Mouse (Mus musculus): ENCODE results near the gene Gpank1. TPM values are rescaled to one million over a fixed set of nuclear protein-coding genes. Genes with fewer than 3 reads are reported as not detected.
A peak's percentile ranks its signal among the peaks of the same experiment; 100 is the strongest.

Gene Gpank1
- polyA plus RNA-seq, 1 experiment from 2014 or later = 28.9 TPM

DNA sequence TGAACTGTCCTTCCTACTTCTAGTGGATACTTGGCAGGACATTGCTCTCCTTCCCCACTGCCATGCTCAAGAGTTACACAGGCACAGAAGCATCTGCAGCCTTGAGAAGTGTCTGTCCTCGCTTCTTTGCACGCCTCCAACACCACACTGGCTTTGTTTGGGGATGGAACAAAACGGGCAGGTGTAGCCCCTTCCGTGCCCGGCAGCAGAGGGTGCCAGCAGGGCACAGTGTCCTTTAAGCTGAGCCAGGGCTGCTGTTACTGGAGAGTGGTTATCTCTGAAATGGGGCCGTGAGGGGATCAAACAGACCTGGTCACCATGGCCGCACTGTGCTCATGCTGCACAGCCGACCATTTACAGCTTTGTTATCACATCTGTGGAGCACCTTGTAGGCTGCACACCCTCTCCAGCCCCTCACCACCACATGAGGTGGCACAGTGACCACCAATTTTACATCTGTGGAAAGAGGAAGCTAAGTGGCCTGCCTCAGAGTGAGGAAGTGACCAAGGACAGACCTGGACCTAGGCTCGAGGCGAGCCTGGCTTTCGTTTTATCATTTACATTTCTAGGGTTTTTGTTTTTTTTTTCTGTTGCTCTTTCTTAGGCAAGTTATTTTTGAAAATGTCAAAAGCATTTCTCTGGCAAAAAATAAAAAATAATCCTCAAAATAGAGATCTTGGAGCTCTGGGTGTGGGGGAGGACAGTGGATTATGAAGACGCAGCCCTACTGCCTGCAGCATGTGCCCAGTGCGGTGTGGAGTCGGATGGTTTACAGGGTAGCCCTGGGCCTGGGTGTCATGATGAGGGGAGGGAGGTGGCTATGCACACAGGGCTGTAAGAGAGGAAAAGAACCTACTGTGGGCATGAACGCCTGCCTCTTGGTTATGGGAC is 26.5 kb upstream of the Gpank1 start:
- Histone ChIP-seq H3K36me3 (ENCODE audit: control insufficient read depth, insufficient read depth, low read length) (peaks cover 13% of the 10 kb centered on the region), H3K27me3 (ENCODE audit: control insufficient read depth, insufficient read depth, low read length) (no peaks in the 10 kb centered on the region), H3K4me2 (ENCODE audit: low read depth) (no peak overlapping the region), H3K9ac (ENCODE audit: low read length) (no peak overlapping the region), H3K4me1 (ENCODE audit: control insufficient read depth, insufficient read depth, low read length) (peaks cover 6% of the 10 kb centered on the region; the same call in 1 of the 2 replicates), H3K9me3 (ENCODE audit: control insufficient read depth, low read length) (no peaks in the 10 kb centered on the region), H3K4me3 (ENCODE audit: low read depth, low read length) (no peak overlapping the region), H3K27ac (ENCODE audit: low read depth, low read length) (no peak overlapping the region)
- WGBS = 92% methylated on average over 15 of the region's 15 CpGs
- ATAC-seq (ENCODE audit: insufficient read depth, low FRiP score, low TSS enrichment) = no peak
- no peak for DNase-seq (ENCODE audit: low spot score)

DNA sequence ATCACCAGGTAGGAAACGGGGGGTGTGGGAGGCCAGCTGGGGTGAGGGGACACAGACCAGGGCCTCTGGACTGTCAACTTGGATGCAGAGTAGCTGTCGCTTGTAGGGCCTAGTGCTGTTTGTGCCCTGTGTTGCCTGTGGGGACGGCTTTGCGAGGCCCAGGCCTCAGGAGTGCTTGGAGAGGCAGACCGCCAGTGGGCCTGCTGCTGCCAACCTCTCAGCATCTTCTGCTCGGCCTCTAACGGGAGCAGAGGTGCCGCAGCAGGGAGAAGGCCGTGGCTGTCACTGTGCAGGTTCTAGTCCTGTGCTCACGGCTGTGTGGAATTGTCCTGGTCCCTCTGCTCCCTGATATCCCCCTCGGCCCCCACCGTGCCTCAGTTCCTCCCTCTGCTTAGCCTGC is 24.7 kb upstream of the Gpank1 start:
- no peak overlapping the region for H3K4me2 ChIP-seq (ENCODE audit: low read depth)
- no peak for DNase-seq (ENCODE audit: low spot score)
- 86% methylated on average over 12 of the region's 12 CpGs for WGBS
- H3K27me3 ChIP-seq (ENCODE audit: control insufficient read depth, insufficient read depth, low read length) = no peaks in the 10 kb centered on the region
- no peaks in the 10 kb centered on the region for H3K9me3 ChIP-seq (ENCODE audit: control insufficient read depth, low read length)
- H3K4me3 ChIP-seq (ENCODE audit: low read depth, low read length) = no peak overlapping the region
- H3K36me3 ChIP-seq (ENCODE audit: control insufficient read depth, insufficient read depth, low read length) = peaks cover 16% of the 10 kb centered on the region
- no peak for ATAC-seq (ENCODE audit: insufficient read depth, low FRiP score, low TSS enrichment)
- H3K9ac ChIP-seq (ENCODE audit: low read length) = no peak overlapping the region; the same call in 1 of the 2 replicates
- no peaks in the 10 kb centered on the region for H3K4me1 ChIP-seq (ENCODE audit: control insufficient read depth, insufficient read depth, low read length)
- H3K27ac ChIP-seq (ENCODE audit: low read depth, low read length) = no peak overlapping the region

DNA sequence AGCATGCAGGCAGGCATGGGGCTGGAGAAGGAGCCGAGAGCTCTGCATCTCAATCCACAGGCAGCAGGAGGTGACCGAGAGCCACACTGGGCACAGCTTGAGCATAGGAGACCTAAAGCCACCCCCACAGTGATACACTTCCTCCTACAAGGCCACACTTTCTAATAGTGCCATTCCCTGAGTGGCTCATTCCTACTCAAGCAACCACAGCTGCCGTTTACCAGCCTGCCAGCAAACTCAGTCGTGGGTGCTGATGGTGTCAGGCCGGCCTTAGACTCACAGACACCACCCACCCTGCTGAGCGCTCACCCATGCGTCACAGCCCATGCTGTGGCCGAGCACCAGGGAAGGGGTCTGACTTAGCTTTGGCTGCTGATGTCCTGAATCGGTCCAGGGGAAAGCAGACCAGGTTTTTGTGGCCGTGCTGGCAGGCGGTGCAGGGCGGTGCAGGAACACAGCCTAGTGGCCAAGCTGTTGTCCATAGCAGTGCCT is 24.0 kb upstream of the Gpank1 start:
- H3K36me3 ChIP-seq (ENCODE audit: control insufficient read depth, insufficient read depth, low read length) = peaks cover 20% of the 10 kb centered on the region
- no peak overlapping the region for H3K4me2 ChIP-seq (ENCODE audit: low read depth)
- ATAC-seq (ENCODE audit: insufficient read depth, low FRiP score, low TSS enrichment) (no peak), DNase-seq (ENCODE audit: low spot score) (no peak)
- no peak overlapping the region for H3K4me3 ChIP-seq (ENCODE audit: low read depth, low read length)
- WGBS = 88% methylated on average over 12 of the region's 12 CpGs
- H3K9ac ChIP-seq (ENCODE audit: low read length) = no peak overlapping the region; the same call in 1 of the 2 replicates
- H3K9me3 ChIP-seq (ENCODE audit: control insufficient read depth, low read length) = no peaks in the 10 kb centered on the region
- H3K27me3 ChIP-seq (ENCODE audit: control insufficient read depth, insufficient read depth, low read length) = no peaks in the 10 kb centered on the region
- H3K4me1 ChIP-seq (ENCODE audit: control insufficient read depth, insufficient read depth, low read length) = no peaks in the 10 kb centered on the region
- no peak overlapping the region for H3K27ac ChIP-seq (ENCODE audit: low read depth, low read length)

DNA sequence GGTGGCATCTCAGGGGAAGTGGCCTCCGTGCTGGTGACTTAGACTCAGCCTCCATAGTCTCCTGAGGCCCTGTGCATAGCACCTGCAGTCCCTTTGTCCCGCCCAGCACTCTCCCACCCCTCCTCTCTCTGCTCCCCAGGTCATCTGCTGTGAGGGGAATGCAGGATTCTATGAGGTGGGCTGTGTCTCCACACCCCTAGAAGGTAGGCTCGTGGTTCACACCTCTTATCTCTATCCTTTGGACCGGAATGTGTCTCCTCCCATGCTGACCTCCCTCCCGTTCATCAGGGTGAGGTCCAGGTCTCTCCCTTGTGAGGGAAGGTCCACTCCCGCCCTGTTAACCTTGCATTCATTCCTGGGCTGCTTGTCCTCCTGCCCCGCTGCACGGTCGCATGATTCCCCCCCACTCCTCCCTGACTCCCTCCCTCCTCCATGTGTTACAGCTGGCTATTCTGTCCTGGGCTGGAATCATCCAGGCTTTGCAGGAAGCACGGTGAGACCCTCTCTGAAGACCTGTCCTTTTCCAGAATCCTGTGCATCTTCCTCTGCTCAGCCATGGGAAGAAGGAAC is 21.0 kb upstream of the Gpank1 start:
- peaks cover 20% of the 10 kb centered on the region for H3K36me3 ChIP-seq (ENCODE audit: control insufficient read depth, insufficient read depth, low read length)

DNA sequence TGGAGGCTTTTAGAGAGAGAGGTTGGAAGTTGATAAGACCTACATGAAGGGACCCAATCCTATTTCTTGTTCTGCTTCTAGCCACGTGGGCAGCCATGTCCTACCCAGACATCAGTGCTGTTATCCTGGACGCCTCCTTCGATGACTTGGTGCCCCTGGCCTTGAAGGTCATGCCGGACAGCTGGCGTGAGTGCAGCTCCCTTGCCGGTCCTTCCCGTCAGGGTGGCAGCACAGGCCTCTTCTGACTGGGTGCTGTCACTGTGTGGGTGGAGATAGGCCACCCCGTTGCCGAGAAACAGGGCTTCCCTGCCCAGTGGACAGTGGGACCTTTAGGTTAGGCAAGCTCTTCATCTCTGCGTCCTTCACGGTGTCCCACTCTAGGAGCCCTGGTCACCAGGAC is 20.1 kb upstream of the Gpank1 start:
- ATAC-seq (ENCODE audit: insufficient read depth, low FRiP score, low TSS enrichment) (no peak), DNase-seq (ENCODE audit: low spot score) (no peak)
- H3K4me1 ChIP-seq (ENCODE audit: control insufficient read depth, insufficient read depth, low read length) = no peaks in the 10 kb centered on the region
- no peaks in the 10 kb centered on the region for H3K27me3 ChIP-seq (ENCODE audit: control insufficient read depth, insufficient read depth, low read length)
- no peak overlapping the region for H3K4me2 ChIP-seq (ENCODE audit: low read depth)
- H3K4me3 ChIP-seq (ENCODE audit: low read depth, low read length) = no peak overlapping the region
- no peak overlapping the region for H3K9ac ChIP-seq (ENCODE audit: low read length)
- H3K36me3 ChIP-seq (ENCODE audit: control insufficient read depth, insufficient read depth, low read length) = peaks cover 20% of the 10 kb centered on the region
- no peak overlapping the region for H3K27ac ChIP-seq (ENCODE audit: low read depth, low read length)
- 94% methylated on average over 11 of the region's 11 CpGs for WGBS
- H3K9me3 ChIP-seq (ENCODE audit: control insufficient read depth, low read length) = no peaks in the 10 kb centered on the region

More for the DNA sequence above, 21.0 kb upstream of the Gpank1 start:
- ATAC-seq (ENCODE audit: insufficient read depth, low FRiP score, low TSS enrichment) = no peak
- DNase-seq (ENCODE audit: low spot score) = no peak
- no peak overlapping the region for H3K4me2 ChIP-seq (ENCODE audit: low read depth)
- H3K9ac ChIP-seq (ENCODE audit: low read length) = no peak overlapping the region
- H3K9me3 ChIP-seq (ENCODE audit: control insufficient read depth, low read length) = no peaks in the 10 kb centered on the region
- H3K27ac ChIP-seq (ENCODE audit: low read depth, low read length) = no peak overlapping the region
- no peaks in the 10 kb centered on the region for H3K4me1 ChIP-seq (ENCODE audit: control insufficient read depth, insufficient read depth, low read length)
- WGBS = 77% methylated on average over 10 of the region's 10 CpGs
- H3K27me3 ChIP-seq (ENCODE audit: control insufficient read depth, insufficient read depth, low read length) = no peaks in the 10 kb centered on the region
- H3K4me3 ChIP-seq (ENCODE audit: low read depth, low read length) = no peak overlapping the region

DNA sequence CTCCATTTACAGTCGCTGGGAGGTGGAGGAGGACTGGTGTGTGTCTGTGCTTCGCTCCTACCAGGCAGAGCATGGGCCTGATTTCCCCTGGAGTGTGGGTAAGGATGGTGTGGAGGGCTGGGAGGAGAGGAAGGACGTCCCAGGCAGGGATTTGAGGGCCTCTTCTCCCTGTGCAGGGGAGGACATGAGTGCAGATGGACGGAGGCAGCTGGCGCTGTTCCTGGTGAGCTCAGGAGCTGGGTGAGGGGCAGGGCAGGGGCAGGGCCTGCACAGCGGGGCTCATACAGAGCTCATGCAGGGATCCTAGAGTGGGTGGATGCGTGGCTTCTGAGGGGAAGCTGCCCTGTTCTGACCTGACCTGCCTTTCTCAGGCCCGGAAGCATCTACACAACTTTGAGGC is 19.0 kb upstream of the Gpank1 start:
- H3K27ac ChIP-seq (ENCODE audit: low read depth, low read length) = no peak overlapping the region
- no peak overlapping the region for H3K4me3 ChIP-seq (ENCODE audit: low read depth, low read length)
- H3K9me3 ChIP-seq (ENCODE audit: control insufficient read depth, low read length) = no peaks in the 10 kb centered on the region
- H3K4me2 ChIP-seq (ENCODE audit: low read depth) = no peak overlapping the region
- DNase-seq (ENCODE audit: low spot score) = no peak
- H3K27me3 ChIP-seq (ENCODE audit: control insufficient read depth, insufficient read depth, low read length) = no peaks in the 10 kb centered on the region
- no peak for ATAC-seq (ENCODE audit: insufficient read depth, low FRiP score, low TSS enrichment)
- H3K9ac ChIP-seq (ENCODE audit: low read length) = no peak overlapping the region
- peaks cover 15% of the 10 kb centered on the region for H3K36me3 ChIP-seq (ENCODE audit: control insufficient read depth, insufficient read depth, low read length)
- H3K4me1 ChIP-seq (ENCODE audit: control insufficient read depth, insufficient read depth, low read length) = no peaks in the 10 kb centered on the region
- WGBS = 82% methylated on average over 8 of the region's 8 CpGs

DNA sequence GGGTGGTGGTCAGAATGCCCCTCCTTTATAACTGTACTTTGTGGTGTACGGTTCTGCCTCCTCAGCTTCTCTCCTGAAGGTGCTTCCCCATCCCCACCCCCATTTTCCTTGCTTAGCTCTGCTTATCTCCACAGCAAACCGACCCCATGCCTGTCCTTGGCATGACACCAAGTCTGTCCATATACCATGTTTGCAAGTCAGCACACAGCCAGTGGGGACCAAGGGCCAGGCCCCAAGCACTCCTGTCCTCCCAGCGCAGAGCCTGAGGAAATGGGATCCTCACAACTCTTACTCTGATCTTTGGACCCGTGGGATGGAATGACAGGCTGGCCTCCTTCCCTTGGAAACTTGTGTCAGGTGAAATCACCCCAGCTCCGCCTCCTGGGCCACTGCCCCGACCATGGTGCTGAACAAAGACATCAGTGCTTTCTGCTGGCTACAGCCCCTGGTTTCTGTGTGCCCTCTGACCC is 18.0 kb upstream of the Gpank1 start:
- H3K4me2 ChIP-seq (ENCODE audit: low read depth) = no peak overlapping the region
- H3K9me3 ChIP-seq (ENCODE audit: control insufficient read depth, low read length) = no peaks in the 10 kb centered on the region
- H3K4me3 ChIP-seq (ENCODE audit: low read depth, low read length) = no peak overlapping the region
- 71% methylated on average over 6 of the region's 6 CpGs for WGBS
- no peaks in the 10 kb centered on the region for H3K27me3 ChIP-seq (ENCODE audit: control insufficient read depth, insufficient read depth, low read length)
- H3K27ac ChIP-seq (ENCODE audit: low read depth, low read length) = no peak overlapping the region
- DNase-seq (ENCODE audit: low spot score) (no peak), ATAC-seq (ENCODE audit: insufficient read depth, low FRiP score, low TSS enrichment) (no peak)
- H3K4me1 ChIP-seq (ENCODE audit: control insufficient read depth, insufficient read depth, low read length) = no peaks in the 10 kb centered on the region
- 0 out of 2 replicates have a peak overlapping the region, but pooled peaks have one; percentile 4 for H3K9ac ChIP-seq (ENCODE audit: low read length)
- peaks cover 15% of the 10 kb centered on the region for H3K36me3 ChIP-seq (ENCODE audit: control insufficient read depth, insufficient read depth, low read length)

DNA sequence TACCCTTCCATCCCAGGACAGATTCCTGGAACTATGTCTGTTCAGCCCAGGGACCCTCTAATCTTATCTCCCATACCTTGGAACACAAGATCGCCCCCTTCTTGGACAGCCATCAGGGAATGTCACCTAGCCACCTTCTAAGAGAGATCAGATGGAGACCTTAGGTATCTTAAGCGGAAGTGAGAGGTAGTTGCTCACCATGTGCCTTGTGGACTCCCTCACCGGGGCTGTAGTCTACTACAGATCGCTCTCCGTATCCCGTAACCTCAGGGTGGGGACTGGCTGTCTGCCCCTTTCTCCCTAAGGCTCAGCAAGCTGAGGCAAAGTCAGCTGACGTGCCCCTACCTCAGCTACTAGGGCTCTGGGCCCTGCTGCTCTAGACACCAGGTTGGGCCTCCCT is 17.2 kb upstream of the Gpank1 start:
- H3K27me3 ChIP-seq (ENCODE audit: control insufficient read depth, insufficient read depth, low read length) = no peaks in the 10 kb centered on the region
- H3K9ac ChIP-seq (ENCODE audit: low read length) = no peak overlapping the region
- no peak overlapping the region for H3K4me3 ChIP-seq (ENCODE audit: low read depth, low read length)
- H3K4me1 ChIP-seq (ENCODE audit: control insufficient read depth, insufficient read depth, low read length) = no peaks in the 10 kb centered on the region
- H3K36me3 ChIP-seq (ENCODE audit: control insufficient read depth, insufficient read depth, low read length) = peaks cover 13% of the 10 kb centered on the region
- no peak overlapping the region for H3K4me2 ChIP-seq (ENCODE audit: low read depth)
- DNase-seq (ENCODE audit: low spot score) = no peak
- ATAC-seq (ENCODE audit: insufficient read depth, low FRiP score, low TSS enrichment) = no peak
- H3K9me3 ChIP-seq (ENCODE audit: control insufficient read depth, low read length) = no peaks in the 10 kb centered on the region
- H3K27ac ChIP-seq (ENCODE audit: low read depth, low read length) = no peak overlapping the region
- WGBS = 90% methylated on average over 7 of the region's 7 CpGs
